Mouse (Mus musculus): ENCODE measurements around the gene Clic4.

DNA sequence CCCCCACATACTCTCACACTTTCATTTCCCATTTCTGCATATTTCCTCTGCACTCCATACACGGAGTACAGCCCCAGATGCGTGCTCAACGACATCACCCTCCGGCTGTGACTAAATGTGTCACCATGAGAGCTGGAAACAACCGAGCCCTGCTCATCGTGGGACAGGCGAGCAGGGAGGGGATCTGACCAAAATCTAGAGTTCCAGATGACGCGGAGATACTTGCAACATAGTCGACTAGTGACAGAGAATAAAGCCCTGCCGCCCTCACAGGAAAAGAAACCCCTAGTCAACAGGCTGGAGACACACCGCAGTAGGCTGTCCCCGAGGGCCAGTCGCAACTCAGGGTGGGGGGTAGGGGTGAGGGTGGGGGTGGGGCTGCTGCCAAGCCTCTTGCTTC is 69.3 kb downstream of the Clic4 start:
- TF ChIP-seq CTCF (IDR thresholded peaks at IDR 0.05; ENCODE audit: control insufficient read depth, insufficient read depth, insufficient read length) = no peak
- no peak for TF ChIP-seq MAX (IDR thresholded peaks at IDR 0.05)
- no peak for TF ChIP-seq CEBPB (IDR thresholded peaks at IDR 0.05; ENCODE audit: low read depth)
- TF ChIP-seq MYOD1 (IDR thresholded peaks at IDR 0.05; ENCODE audit: control insufficient read depth, insufficient read length, low read depth) = no peak
- no peak for TF ChIP-seq USF1 (IDR thresholded peaks at IDR 0.05; ENCODE audit: low read depth)

All from C2C12 (cell line).